Mouse (Mus musculus): Measurements from ENCODE around the gene Galm.
"Not testable (repeated sequence)": the region's sequence is repeated elsewhere in the genome, so short reads cannot be mapped to it uniquely, and the experiment has no call there.

Gene Galm

DNA sequence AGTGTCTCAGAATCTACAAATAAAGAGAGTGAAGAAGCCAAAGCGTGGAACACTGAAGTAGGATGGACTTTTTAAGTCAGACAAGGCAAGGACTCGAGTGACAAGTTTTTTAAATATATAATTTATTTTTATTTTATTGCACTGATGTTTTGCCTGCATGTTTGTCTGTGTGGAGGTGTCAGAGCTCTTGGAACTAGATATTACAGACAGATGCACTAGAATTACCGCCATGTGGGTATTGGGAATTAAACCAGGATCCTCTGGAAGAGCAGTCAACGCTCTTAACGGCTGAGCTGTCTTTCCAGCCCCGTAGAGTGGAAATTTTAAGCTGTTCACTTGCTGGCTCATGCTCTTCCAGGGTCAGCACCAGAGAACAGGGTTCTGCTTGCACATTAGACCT is 39.1 kb downstream of the Galm start:
- no peak for DNase-seq (ENCODE audit: low spot score)

- DNase-seq (ENCODE audit: low spot score) = no peak
Measured at GRCm38 (mm10) chr17:80167436-80167835, 40.2 kb downstream of the Galm start.

- no peak for DNase-seq (ENCODE audit: low spot score)
Measured at GRCm38 (mm10) chr17:80167851-80168251, 40.6 kb downstream of the Galm start.

DNA sequence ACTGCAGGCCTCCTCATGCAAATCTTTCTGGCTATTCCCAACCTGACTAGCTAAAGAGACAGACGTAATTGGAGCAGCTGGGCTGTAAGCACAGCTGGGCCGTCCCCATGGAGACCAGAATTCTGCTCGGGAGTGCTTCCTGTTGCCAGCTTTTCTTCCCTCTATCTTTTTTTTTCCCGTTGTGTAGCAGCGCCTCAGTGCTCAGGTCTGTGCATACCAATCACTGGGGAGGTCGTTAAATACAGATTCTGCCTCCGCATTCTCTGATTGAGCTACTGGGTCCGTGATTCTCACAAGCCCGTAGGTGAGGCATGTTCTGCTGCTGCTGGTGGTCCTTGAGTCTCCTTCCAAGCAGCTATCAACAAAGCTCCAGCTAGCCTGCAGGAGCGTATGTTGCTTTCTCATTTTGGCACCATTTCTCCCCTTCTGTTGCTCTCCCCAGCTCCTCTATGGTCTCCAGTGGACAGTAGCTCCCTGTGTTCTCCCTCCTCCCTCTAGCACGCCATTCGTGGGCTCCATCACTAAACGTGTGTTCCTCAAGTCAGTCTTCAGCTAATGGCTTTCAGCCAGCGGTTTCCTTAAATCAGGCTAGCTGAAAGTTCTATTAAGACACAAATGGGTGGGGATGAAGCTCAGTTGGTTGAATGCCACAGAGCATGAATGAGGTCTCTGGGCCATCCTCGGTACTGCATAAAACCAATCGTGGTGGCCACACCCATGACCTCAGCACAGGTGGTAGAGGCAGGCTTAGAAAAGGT is 41.3 kb downstream of the Galm start:
- DNase-seq (ENCODE audit: low spot score) = no peak

DNA sequence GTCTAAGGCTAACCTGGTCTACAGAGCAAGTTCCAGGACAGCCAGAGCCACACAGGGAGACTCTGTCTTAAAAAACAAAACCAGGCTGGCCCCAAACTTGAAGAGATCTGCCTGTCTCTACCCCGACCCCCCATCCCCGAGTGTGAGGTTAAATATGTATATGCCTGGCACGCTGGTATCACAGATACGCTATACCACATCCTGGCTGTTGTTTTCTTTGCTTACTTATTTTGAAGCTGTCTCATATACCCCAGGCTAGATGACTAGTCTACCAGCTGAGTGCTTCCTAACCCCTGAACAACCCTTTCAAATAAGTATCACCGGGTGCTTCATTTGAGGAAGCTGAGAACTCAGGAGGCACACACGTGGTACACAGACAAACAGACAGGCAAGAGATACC is 42.5 kb downstream of the Galm start:
- DNase-seq (ENCODE audit: low spot score) = no peak

GRCm38 (mm10) chr17:80170951-80171350 is 43.7 kb downstream of the Galm start:
- DNase-seq (ENCODE audit: low spot score) = no peak

DNA sequence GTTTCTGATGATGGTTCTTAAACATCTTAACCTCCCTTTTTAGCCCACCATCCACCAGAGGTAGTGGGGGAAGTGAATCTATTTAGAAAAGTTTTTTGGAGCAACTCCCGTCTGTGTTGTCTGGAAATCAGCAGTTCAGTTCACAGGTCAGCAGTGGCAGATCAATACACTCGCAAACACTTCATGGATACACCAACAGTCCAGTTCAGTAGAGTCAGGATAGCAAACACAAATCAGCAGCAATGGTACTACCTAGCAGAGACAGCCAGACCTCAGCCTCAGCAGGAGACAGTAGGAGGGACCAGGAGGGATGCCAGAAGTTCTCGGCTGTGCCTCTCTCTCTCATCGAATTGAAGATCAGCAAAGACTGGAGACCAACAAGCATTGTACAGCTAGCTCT is 44.7 kb downstream of the Galm start:
- DNase-seq (ENCODE audit: low spot score) = no peak

GRCm38 (mm10) chr17:80172761-80173160 is 45.5 kb downstream of the Galm start:
- DNase-seq (ENCODE audit: low spot score) = peak; percentile 34

GRCm38 (mm10) chr17:80173708-80174107 is 46.4 kb downstream of the Galm start:
- DNase-seq (ENCODE audit: low spot score) = no peak

DNA sequence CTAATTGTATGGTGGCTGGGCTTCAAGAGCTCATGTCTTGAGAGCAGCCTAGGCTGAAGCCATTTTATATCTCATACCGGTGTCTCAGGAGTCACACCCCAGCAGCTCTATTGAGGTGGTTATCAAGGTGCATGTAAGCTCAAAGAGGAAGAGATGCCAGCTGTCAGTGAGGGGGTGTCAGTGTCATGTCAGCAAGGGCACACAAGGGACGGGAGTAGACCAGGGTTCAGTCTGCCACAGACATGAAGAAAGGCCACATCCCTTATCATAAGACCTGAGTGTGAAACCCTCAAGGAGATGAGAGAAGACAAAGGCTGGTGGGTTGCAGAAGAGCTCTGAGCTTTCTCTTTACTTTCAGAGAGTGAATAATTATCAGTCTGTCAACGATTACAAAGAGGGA is 46.9 kb downstream of the Galm start:
- no peak for DNase-seq (ENCODE audit: low spot score)

DNA sequence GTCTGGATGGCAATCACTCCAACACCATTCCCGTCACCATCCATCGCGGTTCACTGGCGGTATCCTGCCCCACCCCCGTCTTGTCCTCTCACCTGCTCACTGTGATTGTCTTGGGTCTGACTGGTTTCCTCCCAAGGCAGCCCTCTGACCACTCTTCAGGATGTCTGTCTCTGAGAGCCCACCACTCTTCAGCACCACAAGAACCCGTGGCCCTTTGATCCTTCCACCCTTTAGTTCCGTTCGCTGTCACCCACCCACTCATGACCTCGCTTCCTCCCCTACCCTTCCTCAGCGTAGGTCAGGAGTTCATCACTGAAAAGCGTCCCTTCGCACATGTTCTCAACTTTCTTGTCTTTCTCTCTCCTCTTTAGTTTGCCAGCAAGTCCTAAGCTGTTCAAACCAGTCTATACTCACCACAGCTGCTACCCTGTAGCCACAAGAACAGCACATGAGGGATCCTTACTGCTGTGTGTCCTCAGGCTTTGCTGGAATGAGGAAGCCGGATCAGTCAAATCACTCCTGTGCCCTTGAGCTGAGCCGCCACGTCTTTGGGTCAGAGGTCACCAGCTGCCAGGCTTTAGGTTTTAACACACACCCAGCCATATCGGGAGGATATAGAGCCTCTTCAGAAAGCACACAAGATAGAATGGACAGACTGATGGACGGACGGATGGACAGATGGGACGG is 47.6 kb downstream of the Galm start:
- DNase-seq (ENCODE audit: low spot score) = no peak

- no peak for DNase-seq (ENCODE audit: low spot score)
Measured at GRCm38 (mm10) chr17:80175386-80175739, 48.1 kb downstream of the Galm start.

GRCm38 (mm10) chr17:80175966-80176365 is 48.7 kb downstream of the Galm start:
- DNase-seq (ENCODE audit: low spot score) = no peak

DNA sequence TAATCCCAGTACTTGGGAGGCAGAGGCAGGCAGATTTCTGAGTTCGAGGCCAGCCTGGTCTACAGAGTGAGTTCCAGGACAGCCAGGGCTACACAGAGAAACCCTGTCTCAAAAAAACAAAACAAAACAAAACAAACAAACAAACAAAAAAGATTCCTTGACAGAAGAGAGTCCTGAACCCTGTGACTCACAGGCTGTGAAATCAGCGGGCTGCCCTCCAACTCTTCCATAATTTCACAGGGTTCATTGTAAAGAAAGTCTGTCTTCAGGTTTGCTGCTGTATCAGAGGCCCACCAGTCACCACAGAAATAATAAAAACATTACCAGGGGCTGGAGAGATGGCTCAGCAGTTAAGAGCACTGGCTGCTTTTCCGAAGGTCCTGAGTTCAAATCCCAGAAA is 51.6 kb downstream of the Galm start:
- not testable (repeated sequence) for DNase-seq (ENCODE audit: low spot score)

- DNase-seq (ENCODE audit: low spot score) = peak; percentile 81
Measured at GRCm38 (mm10) chr17:80179959-80180358, 52.7 kb downstream of the Galm start.

DNA sequence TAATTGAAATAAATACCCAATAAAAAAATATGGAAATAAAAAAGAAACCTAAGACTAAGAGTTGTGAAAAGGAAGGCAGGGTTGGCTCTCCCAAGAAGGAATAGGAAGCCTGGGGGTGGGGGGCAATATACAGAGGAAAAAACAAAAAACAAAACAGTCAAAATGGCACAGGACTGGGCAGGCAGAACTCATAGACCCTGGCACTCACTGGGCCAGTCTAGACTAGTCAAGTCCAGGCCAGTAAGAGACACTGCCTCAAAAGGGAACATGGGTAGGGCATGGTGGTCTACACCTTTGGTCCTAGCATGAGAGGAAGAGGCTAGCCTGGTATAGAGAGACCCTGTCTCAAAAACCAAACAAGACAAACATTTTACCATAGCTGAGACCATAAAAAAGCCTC is 53.2 kb downstream of the Galm start:
- DNase-seq (ENCODE audit: low spot score) = no peak

- DNase-seq (ENCODE audit: low spot score) = no peak
Measured at GRCm38 (mm10) chr17:80183615-80184014, 56.3 kb downstream of the Galm start.

- no peak for DNase-seq (ENCODE audit: low spot score)
Measured at GRCm38 (mm10) chr17:80193075-80193474, 65.8 kb downstream of the Galm start.

DNA sequence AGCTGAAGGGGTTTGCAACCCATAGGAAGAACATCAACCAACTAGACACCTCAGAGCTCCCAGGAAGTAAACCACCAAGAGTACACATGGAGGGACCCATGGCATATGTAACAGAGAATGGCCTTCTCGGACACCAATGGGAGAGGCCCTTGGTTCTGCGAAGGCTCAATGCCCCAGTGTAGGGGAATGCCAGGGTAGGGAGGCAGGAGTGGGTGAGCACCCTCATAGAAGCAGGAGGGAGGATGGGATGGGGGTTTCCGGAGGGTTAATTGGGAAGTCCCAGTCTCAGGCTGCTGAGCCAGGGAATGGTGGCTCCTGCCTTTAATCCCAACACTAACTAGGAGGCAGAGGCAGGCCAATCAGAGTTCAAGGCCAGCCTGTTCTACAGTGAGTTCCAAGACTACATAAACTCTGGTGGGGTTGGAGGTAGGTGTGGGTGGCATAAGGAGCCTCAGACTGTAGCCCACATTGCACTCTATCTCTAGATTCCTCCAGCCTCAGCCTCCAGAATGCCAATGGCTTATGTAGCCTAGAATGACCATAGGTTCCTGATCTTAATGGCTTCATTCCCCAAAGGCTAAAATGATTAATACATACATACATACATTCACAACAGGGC is 72.0 kb downstream of the Galm start:
- no peak for DNase-seq (ENCODE audit: low spot score)

- DNase-seq (ENCODE audit: low spot score) = no peak
Measured at GRCm38 (mm10) chr17:80205657-80206056, 78.4 kb downstream of the Galm start.

GRCm38 (mm10) chr17:80206301-80206670 is 79.0 kb downstream of the Galm start:
- DNase-seq (ENCODE audit: low spot score) = no peak

DNA sequence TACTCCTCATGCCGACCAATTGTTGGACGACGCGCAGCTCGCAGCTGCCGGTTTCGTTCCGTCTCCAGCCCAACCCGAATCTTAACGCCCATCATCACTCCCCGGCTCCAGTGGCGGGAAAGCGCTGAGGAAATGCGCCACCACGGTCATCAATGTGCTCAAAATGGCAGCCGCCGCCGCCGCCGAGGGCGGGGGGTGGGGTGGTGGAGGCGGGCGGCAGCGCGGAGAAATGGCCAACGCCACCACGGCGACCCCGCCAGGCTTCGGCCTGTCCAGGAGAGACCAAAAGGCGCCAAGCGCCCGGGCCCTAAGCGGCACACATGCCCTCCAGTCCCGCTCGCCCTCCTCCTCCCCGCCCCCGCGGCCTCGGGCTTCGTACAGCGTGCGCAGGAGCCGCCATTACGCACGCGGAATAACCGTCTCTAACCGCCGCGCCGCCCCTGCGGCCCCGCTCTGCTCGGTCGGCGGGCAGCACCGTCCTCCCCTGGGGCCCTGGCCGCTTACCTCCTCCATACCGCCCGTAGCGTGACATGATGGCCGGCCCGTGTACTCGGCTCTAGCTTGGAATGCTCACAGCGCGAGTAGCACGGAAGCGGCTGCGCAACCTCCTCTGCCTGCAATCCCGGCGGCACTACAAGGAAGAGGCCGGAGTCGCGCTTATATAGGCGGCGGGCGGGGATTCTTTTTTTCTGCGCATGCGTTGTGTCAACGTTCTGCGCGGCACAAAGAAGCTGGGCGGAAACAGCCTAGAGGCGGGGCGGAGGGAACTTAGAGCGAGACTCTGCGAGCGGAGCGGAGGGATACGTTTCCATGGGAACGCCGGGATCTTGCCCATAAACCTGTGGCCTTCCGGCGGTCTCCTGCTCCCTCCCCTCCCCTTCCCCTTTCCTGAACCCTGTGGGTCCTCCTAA is 79.7 kb downstream of the Galm start, which contains the start of the genes Srsf7 and Ttc39d:
Gene Srsf7 (minus strand): TSS at position 637 of the 911 bp plus-strand sequence.
Gene Ttc39d (plus strand): TSS at position 790 of the 911 bp plus-strand sequence.
- peak; percentile 98 for DNase-seq (ENCODE audit: low spot score)
